Mouse (Mus musculus): ENCODE data around the gene Olfr46.
"Not testable (repeated sequence)": the region's sequence is repeated elsewhere in the genome, so short reads cannot be mapped to it uniquely, and the experiment has no call there.

Gene Olfr46

GRCm38 (mm10) chr7:140600969-140601368, at the start of gene Olfr46:
Olfr46 (plus strand) TSS chr7:140601269.
- not testable (repeated sequence) for DNase-seq

GRCm38 (mm10) chr7:140567586-140567985, 33.5 kb upstream of the Olfr46 start, which contains the start of gene Olfr538:
Olfr538 (plus strand) TSS chr7:140567886.
- DNase-seq: no peak

GRCm38 (mm10) chr7:140628670-140629069, 27.6 kb downstream of the Olfr46 start, which contains the start of gene Olfr61:
Olfr61 (plus strand) TSS chr7:140628970.
- DNase-seq: not testable (repeated sequence)

- DNase-seq: no peak
Measured at GRCm38 (mm10) chr7:140630559-140630958, 29.5 kb downstream of the Olfr46 start.

- DNase-seq: no peak
Measured at GRCm38 (mm10) chr7:140646152-140646551, 45.1 kb downstream of the Olfr46 start, which contains the start of gene Olfr53. Olfr53 (plus strand) TSS chr7:140646452.

GRCm38 (mm10) chr7:140659630-140660029, 58.6 kb downstream of the Olfr46 start, which contains the start of gene Olfr539:
Olfr539 (plus strand) TSS chr7:140659930.
- DNase-seq: no peak
